ENCODE assay signal across 8 mouse cellular contexts in genomic region chr3:68056373-68057275, GRCm38 (mm10). TPM values are rescaled to one million over a fixed set of nuclear protein-coding genes. Genes with fewer than 3 reads are reported as not detected.
DNase-seq lines count a peak whose midpoint lies in the region; ATAC-seq lines count a peak whose summit lies in the region.

No protein-coding gene starts in this region.

- DNase-seq in ZHBTc4 (ENCODE audit: low read depth, low spot score), result peak; percentile 73
- peak; percentile 88 to 91 for DNase-seq in cerebellum, postnatal 10 days
- DNase-seq in frontal cortex, postnatal 36 days (ENCODE audit: low spot score in 2 of 2), result peak; percentile 75 to 85
- DNase-seq in hindlimb bud, embryonic 11.5 days (ENCODE audit: extremely low spot score, low read depth, low spot score), result peak; percentile 42
- DNase-seq in left cerebral cortex, postnatal 14 days (ENCODE audit: low spot score in 2 of 2), result peak; percentile 78 to 83
- DNase-seq in right cerebral cortex, postnatal 14 days, result peak; percentile 86
- DNase-seq in yolk sac, embryonic 10.5 days (ENCODE audit: low spot score), result peak; percentile 32

- peak; percentile 84 for ATAC-seq in megakaryocyte progenitor cell, adult 5-6 weeks (replicated peaks; ENCODE audit: poor library complexity)

- intact Hi-C loops in left cerebral cortex, postnatal 14 days (cut with DNase I), result loop anchor here (2.0 to 10.0 kb wide), 3 partner anchors 436 to 648 kb away; no protein-coding TSS in a partner anchor

RNA-seq across cellular contexts. Expression of gene Schip1, which starts 8.0 kb away (rescaled TPM):
- 100 to 1,000 TPM; 254 to 269 TPM for total RNA-seq in left cerebral cortex, postnatal 14 days (2021)
- total RNA-seq in megakaryocyte progenitor cell, adult 5-6 weeks (2015), result 3.3 and 5.6 TPM in 2 replicates
- total RNA-seq in megakaryocyte progenitor cell, adult 5-6 weeks (2017), result 5.0 and 7.4 TPM in 2 replicates

Comparison
In these comparisons a context has a peak if more than half of its experiments do, and no peak if none do; other contexts are left out.
1. Peak in every context shown above with its lines: DNase-seq and ATAC-seq.
2. DNase-seq: peak in every context shown above with its lines; median percentile 90 in cerebellum, postnatal 10 days; 86 in right cerebral cortex, postnatal 14 days; 80 in left cerebral cortex, postnatal 14 days; 80 in frontal cortex, postnatal 36 days; 73 in ZHBTc4; 42 in hindlimb bud, embryonic 11.5 days; 32 in yolk sac, embryonic 10.5 days.
3. RNA of gene Schip1, which starts 8.0 kb away (total RNA-seq): 254 to 269 TPM in left cerebral cortex, postnatal 14 days; 3.3 to 7.4 TPM in megakaryocyte progenitor cell, adult 5-6 weeks; every median in the first group is over 10 times any median in the second.